Mouse (Mus musculus) G1E (cell line): ENCODE results near the gene Ncor2. TPM values are rescaled to one million over a fixed set of nuclear protein-coding genes. Genes with fewer than 3 reads are reported as not detected.

Experiments
- ATAC-seq: 2 replicates; pipeline ENCODE4 v1.8.0; 2016; ENCODE audit warnings: mild to moderate bottlenecking; ENCODE audit not compliant: insufficient number of reproducible peaks, poor library complexity, low FRiP score, severe bottlenecking; ENCODE audit errors: extremely low read depth
- DNase-seq: peaks from one replicate; pipeline ENCODE4 v3.0.0; 2012; ENCODE audit warnings: low spot score
- H3K27me3 ChIP-seq: 2 replicates; pipeline ENCODE4 v1.6.1; 2012; ENCODE audit warnings: mild to moderate bottlenecking, low read length, inconsistent platforms; ENCODE audit not compliant: insufficient read depth
- H3K36me3 ChIP-seq: replicated peaks from 2 replicates; pipeline ENCODE3; 2012; ENCODE audit warnings: mild to moderate bottlenecking, inconsistent platforms
- H3K4me1 ChIP-seq: 2 replicates; pipeline ENCODE4 v1.6.1; 2012; ENCODE audit warnings: low read depth, low read length, inconsistent platforms, mixed read lengths; ENCODE audit not compliant: insufficient read depth
- H3K4me3 ChIP-seq: 2 replicates; pipeline ENCODE4 v1.5.1; 2012; ENCODE audit warnings: low read depth, mild to moderate bottlenecking, inconsistent platforms, low read length, moderate library complexity, mixed read lengths
- H3K9me3 ChIP-seq: replicated peaks from 2 replicates; pipeline ENCODE4 v1.6.1; 2012; ENCODE audit warnings: inconsistent platforms
- CTCF ChIP-seq: IDR thresholded peaks from 2 replicates; pipeline ENCODE4 v1.5.1; 2012; ENCODE audit warnings: low read depth, low read length, inconsistent platforms, mixed read lengths
- GATA1 ChIP-seq: IDR thresholded peaks from 2 replicates; pipeline ENCODE4 v1.6.1; 2012; ENCODE audit warnings: borderline replicate concordance, low read length, inconsistent platforms, mixed read lengths
- GATA2 ChIP-seq: IDR thresholded peaks from 2 replicates; pipeline ENCODE4 v1.6.1; 2012; ENCODE audit warnings: low read depth, low read length, inconsistent platforms, borderline replicate concordance
- POLR2AphosphoS5 ChIP-seq: IDR thresholded peaks from 2 replicates; pipeline ENCODE4 v1.6.1; 2012; ENCODE audit warnings: low read depth, low read length, inconsistent platforms; ENCODE audit not compliant: insufficient replicate concordance
- TAL1 ChIP-seq: conservative IDR thresholded peaks from 2 replicates; pipeline ENCODE4 v1.6.1; 2012; ENCODE audit warnings: low read depth, low read length, inconsistent platforms, mixed read lengths
- polyA plus RNA-seq: library from polyadenylated mRNA; stranded (reverse); fragments of >175 nt; gene quantifications from 2 replicates; pipeline ENCODE4 v1.2.3, GENCODE M21; 2012
- total RNA-seq, 2 experiments: library from RNA; stranded (forward) in 1 of 2; stranded (reverse) in 1 of 2; fragments of 200-1000 nt in 1 of 2; fragments of >200 nt in 1 of 2; fragmentation: Nextera tagmentation in 1 of 2; gene quantifications; 2 replicates each; pipeline ENCODE4 v1.2.3; 2014 to 2017

Gene Ncor2
- total and polyA plus RNA-seq, 3 experiments, result 0.09 TPM; not detected in 2

GRCm38 (mm10) chr5:125156418-125157205 lies 22.4 kb downstream of the Ncor2 start:
- Histone ChIP-seq H3K27me3 (no peaks in the 10 kb centered on the region), H3K36me3 (no peaks in the 10 kb centered on the region), H3K9me3 (peaks cover 93% of the 10 kb centered on the region), H3K4me3 (no peak overlapping the region), H3K4me1 (no peaks in the 10 kb centered on the region)
- DNase-seq (no peak), ATAC-seq (no peak)
- TF ChIP-seq POLR2AphosphoS5 (no peak), CTCF (no peak), TAL1 (no peak), GATA1 (no peak), GATA2 (no peak)

DNA sequence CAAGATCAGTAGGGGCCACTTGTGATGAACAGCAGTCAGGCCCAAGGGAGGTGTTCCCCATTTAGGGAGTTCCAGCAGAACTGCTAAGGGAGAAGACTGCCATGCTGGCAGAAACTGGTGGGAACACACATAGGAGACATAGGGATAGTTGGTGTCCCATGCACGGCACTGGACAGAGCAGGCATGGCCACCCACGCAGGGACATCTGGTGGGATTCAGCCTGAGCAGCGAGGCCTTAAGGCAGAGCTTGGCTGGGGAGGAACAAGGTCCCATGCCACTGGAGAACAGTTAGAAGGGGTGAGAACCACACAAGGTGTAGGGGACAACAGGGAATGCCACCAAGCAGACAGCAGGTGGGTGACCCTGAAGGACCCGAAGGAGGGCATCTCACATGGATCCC lies 23.6 kb downstream of the Ncor2 start:
- H3K4me1 ChIP-seq, result no peaks in the 10 kb centered on the region
- H3K27me3 ChIP-seq, result no peaks in the 10 kb centered on the region
- no peak overlapping the region for H3K4me3 ChIP-seq
- ATAC-seq (no peak), DNase-seq (no peak)
- no peaks in the 10 kb centered on the region for H3K36me3 ChIP-seq
- no peak for TF ChIP-seq TAL1
- TF ChIP-seq GATA1, result no peak
- TF ChIP-seq GATA2, result no peak
- no peak for TF ChIP-seq POLR2AphosphoS5
- TF ChIP-seq CTCF, result no peak
- peaks cover 100% of the 10 kb centered on the region for H3K9me3 ChIP-seq

GRCm38 (mm10) chr5:125154989-125155388 lies 24.0 kb downstream of the Ncor2 start:
- Histone ChIP-seq H3K36me3 (no peaks in the 10 kb centered on the region), H3K4me3 (no peak overlapping the region), H3K27me3 (no peaks in the 10 kb centered on the region), H3K9me3 (peaks cover 97% of the 10 kb centered on the region), H3K4me1 (no peaks in the 10 kb centered on the region)
- DNase-seq, result no peak
- TF ChIP-seq CTCF (no peak), POLR2AphosphoS5 (no peak), GATA1 (no peak), GATA2 (no peak), TAL1 (no peak)
- ATAC-seq, result no peak

DNA sequence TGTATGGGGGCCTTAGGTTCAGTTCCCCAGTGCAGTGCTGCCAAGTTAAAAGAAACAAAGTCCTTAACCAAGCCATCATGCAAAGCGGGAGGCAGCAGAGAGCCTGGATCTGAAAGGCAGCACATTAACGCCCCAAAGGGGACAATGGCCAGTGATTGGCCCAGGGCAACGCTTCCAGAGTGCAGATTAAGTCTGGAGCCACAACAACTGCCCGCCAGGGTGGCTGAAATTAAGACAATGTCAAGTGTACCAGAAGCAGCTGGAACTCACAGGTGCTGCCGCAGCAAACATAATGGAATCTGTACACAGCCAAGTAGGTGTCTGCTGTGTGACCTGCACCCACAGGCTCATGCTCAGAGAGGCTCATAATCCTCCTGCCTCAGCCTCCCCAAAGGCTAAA lies 24.8 kb downstream of the Ncor2 start:
- ATAC-seq (no peak), DNase-seq (no peak)
- TF ChIP-seq TAL1 (no peak), GATA1 (no peak), CTCF (no peak), POLR2AphosphoS5 (no peak), GATA2 (no peak)
- Histone ChIP-seq H3K9me3 (peaks cover 96% of the 10 kb centered on the region), H3K27me3 (no peaks in the 10 kb centered on the region), H3K4me1 (no peaks in the 10 kb centered on the region), H3K36me3 (no peaks in the 10 kb centered on the region), H3K4me3 (no peak overlapping the region)

DNA sequence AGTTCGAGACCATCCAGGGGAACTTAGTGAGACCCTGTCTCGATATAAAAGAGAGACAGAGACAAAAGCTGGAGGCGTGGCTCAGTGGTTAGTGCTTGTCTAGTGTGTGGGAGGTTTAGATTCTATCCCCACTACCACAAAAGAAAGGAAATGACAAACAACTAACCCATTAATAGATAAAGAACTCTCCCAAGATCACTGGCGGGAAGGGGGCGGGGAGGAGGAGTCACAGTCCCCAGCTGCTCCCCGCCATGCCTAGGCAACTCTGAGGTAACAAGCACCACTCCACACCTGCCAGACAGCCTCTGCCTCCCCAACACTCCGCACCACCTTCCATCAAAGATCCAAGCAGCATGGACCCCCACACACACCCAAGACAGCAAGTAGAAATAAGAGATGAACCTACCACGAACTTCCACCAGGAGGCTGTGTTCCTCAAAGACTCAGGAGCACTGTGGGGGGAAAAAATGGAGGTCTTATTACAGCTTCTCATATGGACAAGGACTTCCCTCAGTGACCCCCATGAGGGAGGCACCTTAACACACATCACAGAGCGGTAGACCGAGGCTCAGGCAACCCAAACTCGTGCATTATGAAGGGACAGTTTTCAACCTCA lies 25.7 kb downstream of the Ncor2 start:
- no peaks in the 10 kb centered on the region for H3K4me1 ChIP-seq
- no peak for DNase-seq
- H3K4me3 ChIP-seq, result no peak overlapping the region
- H3K9me3 ChIP-seq, result peaks cover 96% of the 10 kb centered on the region
- ATAC-seq, result no peak
- TF ChIP-seq TAL1 (no peak), GATA1 (no peak), GATA2 (no peak), CTCF (no peak), POLR2AphosphoS5 (no peak)
- H3K27me3 ChIP-seq, result no peaks in the 10 kb centered on the region
- H3K36me3 ChIP-seq, result no peaks in the 10 kb centered on the region

DNA sequence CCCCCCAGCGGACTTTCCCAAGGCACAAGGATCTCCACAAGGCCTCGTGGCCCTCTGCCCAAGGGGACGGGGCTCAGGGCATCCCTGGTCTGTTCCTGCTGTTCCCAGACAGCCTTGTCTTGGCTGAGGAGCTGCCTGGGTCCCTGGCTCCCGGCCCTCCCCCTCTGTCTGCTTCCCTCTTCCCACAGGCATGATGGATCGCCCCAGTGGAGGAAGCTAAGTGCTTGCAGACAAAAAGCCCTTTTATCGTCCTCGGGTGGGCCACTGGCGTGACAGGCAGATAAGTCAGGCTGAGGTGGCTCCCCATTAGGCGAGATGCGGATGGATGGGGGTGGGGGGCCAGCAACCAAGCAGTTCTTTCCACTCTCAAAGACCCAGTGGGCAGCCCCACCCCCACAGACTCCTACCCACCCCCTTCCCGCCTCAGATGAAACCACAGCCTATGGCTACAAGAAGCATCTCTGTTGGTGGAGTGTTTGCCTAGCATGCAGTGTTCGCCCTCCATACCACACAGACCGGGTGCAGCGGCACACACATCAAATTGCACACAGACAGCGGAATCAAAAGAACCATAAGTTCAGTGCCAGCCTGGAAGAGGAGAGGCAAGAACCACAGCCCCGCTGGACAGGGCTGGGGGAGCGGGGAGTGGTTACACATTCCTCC lies 27.0 kb downstream of the Ncor2 start:
- TF ChIP-seq POLR2AphosphoS5 (no peak), GATA2 (no peak), TAL1 (no peak), CTCF (no peak), GATA1 (no peak)
- Histone ChIP-seq H3K9me3 (peaks cover 96% of the 10 kb centered on the region), H3K4me3 (no peak overlapping the region), H3K27me3 (no peaks in the 10 kb centered on the region), H3K4me1 (no peaks in the 10 kb centered on the region), H3K36me3 (no peaks in the 10 kb centered on the region)
- ATAC-seq, result no peak
- no peak for DNase-seq
